Mouse (Mus musculus) spleen, adult 2 months (tissue): ENCODE data around the gene Grin3a.

Experiments used
- CTCF ChIP-seq: fragments of 200-500 bp; IDR thresholded peaks from 2 replicates; pipeline ENCODE4 v1.5.1; 2011; ENCODE audit warnings: mild to moderate bottlenecking, inconsistent platforms; ENCODE audit not compliant: insufficient read depth, insufficient read length, insufficient replicate concordance; ENCODE audit errors: extremely low read depth
- POLR2A ChIP-seq: fragments of 200-500 bp; IDR thresholded peaks from 2 replicates; pipeline ENCODE4 v1.6.1; 2011; ENCODE audit warnings: low read depth, low read length, inconsistent platforms

DNA sequence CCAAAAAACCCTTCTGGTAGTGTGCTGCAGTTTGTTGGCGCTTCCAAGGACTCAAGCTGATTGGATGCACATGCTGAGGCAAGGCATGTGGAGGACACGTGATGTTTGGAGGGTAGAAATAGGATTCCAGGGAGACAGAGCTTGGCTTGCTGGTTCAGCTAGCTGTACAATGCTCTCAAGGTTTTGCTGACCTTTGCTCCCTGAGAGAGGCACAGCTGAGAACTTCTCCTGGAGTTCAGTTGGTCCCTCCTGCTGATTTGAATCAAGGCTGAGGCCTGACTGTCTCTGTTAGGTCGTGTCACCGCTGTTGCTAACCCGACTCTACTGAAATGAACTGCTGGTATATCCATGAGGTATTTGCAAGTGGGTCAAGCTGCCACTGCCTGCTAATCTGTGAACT, 216.6 kb downstream of the Grin3a start:
- TF ChIP-seq CTCF (no peak), POLR2A (no peak)
